Mouse (Mus musculus): Measurements from ENCODE around the gene Lekr1.

- TF ChIP-seq CTCF (IDR thresholded peaks at IDR 0.05; ENCODE audit: low read depth) (no peak), EP300 (optimal IDR thresholded peaks at IDR 0.05) (no peak)
Measured at GRCm38 (mm10) chr3:65625496-65626289, 40.3 kb upstream of the Lekr1 start.
